Mouse (Mus musculus) layer of hippocampus, adult 8-10 months (tissue): ENCODE data around the gene Tas2r143. TPM values are rescaled to one million over a fixed set of nuclear protein-coding genes. Genes with fewer than 3 reads are reported as not detected.

Experiments used
- DNase-seq, 2 experiments: peaks; one replicate each; pipeline ENCODE4 v3.0.0; 2022; ENCODE audit warnings: low spot score in 2 of 2
- total RNA-seq, 4 experiments: library from RNA; stranded (reverse); gene quantifications; 2 replicates each; pipeline ENCODE4 v1.2.4; 2022

The Tas2r143 gene
- total RNA-seq, result not detected

GRCm38 (mm10) chr6:42399938-42400337 lies at the start of gene Tas2r143:
TSS of gene Tas2r143 (plus strand) at chr6:42400238.
- no peak for DNase-seq

GRCm38 (mm10) chr6:42350968-42351775 lies 48.9 kb upstream of the Tas2r143 start:
- no peak for DNase-seq

- no peak for DNase-seq
Measured at GRCm38 (mm10) chr6:42351776-42352485, 48.1 kb upstream of the Tas2r143 start.

- DNase-seq, result no peak
Measured at GRCm38 (mm10) chr6:42352486-42352846, 47.6 kb upstream of the Tas2r143 start.

GRCm38 (mm10) chr6:42353180-42353579 lies 46.9 kb upstream of the Tas2r143 start:
- no peak for DNase-seq

GRCm38 (mm10) chr6:42354076-42355019 lies 45.7 kb upstream of the Tas2r143 start:
- DNase-seq, result no peak

- DNase-seq, result no peak
Measured at GRCm38 (mm10) chr6:42355366-42355765, 44.7 kb upstream of the Tas2r143 start.

- DNase-seq, result no peak
Measured at GRCm38 (mm10) chr6:42355794-42356600, 44.0 kb upstream of the Tas2r143 start.

- DNase-seq, result no peak
Measured at GRCm38 (mm10) chr6:42356913-42357312, 43.1 kb upstream of the Tas2r143 start.

GRCm38 (mm10) chr6:42357901-42358300 lies 42.1 kb upstream of the Tas2r143 start:
- DNase-seq, result no peak

GRCm38 (mm10) chr6:42358901-42359300 lies 41.1 kb upstream of the Tas2r143 start:
- no peak for DNase-seq

GRCm38 (mm10) chr6:42359364-42360147 lies 40.5 kb upstream of the Tas2r143 start:
- no peak for DNase-seq

- DNase-seq, result no peak
Measured at GRCm38 (mm10) chr6:42360231-42360840, 39.7 kb upstream of the Tas2r143 start.

- no peak for DNase-seq
Measured at GRCm38 (mm10) chr6:42361041-42361895, 38.8 kb upstream of the Tas2r143 start.

- DNase-seq, result no peak
Measured at GRCm38 (mm10) chr6:42362074-42362473, 38.0 kb upstream of the Tas2r143 start.

GRCm38 (mm10) chr6:42362497-42362896 lies 37.5 kb upstream of the Tas2r143 start:
- no peak for DNase-seq

- no peak for DNase-seq
Measured at GRCm38 (mm10) chr6:42362974-42363373, 37.1 kb upstream of the Tas2r143 start.

- no peak for DNase-seq
Measured at GRCm38 (mm10) chr6:42364066-42364465, 36.0 kb upstream of the Tas2r143 start.

GRCm38 (mm10) chr6:42364607-42365006 lies 35.4 kb upstream of the Tas2r143 start:
- no peak for DNase-seq
